Mouse (Mus musculus) neural tube, embryonic 10.5 days (tissue): ENCODE results near the gene Ermn.

Experiments used
- DNase-seq: peaks from one replicate; pipeline ENCODE4 v3.0.0-alpha.2; 2017; ENCODE audit warnings: low spot score; ENCODE audit errors: extremely low spot score

Gene Ermn

GRCm38 (mm10) chr2:58052821-58053581 lies at the start of gene Ermn:
Gene Ermn (minus strand): TSS chr2:58052864.
- DNase-seq = no peak

DNA sequence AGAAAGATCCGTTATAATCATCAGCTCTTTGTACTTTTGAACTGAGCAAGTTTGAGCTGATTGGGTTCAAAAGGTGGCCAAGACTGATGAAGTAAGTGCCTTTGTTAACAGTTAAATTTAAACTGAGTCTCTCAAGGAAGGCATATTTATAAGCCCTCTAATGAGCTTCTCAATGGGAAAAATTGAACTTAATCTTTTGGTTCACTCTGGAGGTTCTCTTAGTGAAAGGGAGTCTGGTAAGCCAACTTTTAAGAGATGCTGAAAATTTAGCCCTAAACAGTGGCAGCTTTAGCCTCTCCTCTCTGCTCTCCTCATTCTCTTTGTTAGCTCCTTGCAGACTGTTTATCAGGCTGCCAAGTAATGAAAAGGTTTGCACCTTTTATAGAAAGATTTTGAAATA lies 42.2 kb upstream of the Ermn start:
- DNase-seq = no peak

DNA sequence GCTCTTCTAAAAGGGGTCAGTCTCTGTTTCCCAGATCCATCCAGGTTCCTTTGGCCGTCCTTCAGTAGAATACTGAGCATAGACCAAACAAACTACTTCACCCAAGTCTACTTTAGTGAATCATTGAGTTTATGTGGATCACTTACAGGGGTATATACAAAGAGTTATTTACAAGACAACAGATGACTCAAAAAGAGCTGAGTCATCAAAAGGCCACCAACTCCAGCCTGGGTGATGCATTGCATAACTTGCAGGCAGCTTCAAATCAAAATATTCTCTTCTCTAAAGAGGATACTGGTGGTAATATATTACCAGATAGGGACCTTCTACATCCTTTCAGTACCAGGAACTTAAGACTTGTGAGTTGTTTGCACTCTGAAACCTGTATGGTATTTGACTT lies 33.8 kb upstream of the Ermn start:
- no peak for DNase-seq

DNA sequence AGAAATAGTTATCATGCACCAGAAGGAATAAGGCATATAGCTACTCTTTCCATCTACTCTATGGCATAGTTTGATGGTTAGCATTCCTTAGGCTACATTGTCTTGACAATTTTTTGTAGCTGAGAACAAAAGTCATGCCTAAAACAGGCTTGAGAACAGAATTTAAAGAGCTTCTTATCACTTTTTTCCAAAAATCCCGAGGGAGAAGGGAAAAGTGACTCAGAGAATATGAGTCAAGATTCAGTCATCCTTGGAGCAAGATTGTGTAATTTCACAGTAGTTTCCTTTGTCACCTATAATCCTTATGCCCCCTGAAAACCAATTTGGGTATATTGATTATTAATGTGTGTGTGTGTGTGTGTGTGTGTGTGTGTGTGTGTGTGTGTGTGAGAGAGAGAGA lies 27.2 kb upstream of the Ermn start:
- no peak for DNase-seq

DNA sequence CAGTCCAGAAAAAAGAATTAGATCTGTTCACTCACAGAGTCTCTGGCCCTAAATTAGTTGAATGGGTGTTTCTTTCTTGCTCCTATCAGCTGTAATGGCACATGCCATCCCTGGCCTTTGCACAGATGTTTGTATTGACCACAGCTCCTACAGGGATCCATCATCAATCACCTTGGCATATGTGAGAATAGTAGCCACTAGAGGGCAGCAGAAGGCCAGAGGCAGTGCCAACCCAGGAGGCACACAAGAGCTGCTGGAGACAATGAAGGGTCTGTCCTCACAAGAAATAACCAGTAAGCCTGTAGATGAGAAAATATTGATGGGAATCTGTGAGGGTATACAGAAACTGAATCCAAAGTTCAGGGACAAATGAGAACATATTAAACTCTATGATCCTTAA lies 2.7 kb upstream of the Ermn start:
- DNase-seq = peak; percentile 69

GRCm38 (mm10) chr2:58041867-58042266 lies 10.8 kb downstream of the Ermn start:
- DNase-seq = no peak

GRCm38 (mm10) chr2:58036926-58037325 lies 15.7 kb downstream of the Ermn start:
- DNase-seq = no peak

DNA sequence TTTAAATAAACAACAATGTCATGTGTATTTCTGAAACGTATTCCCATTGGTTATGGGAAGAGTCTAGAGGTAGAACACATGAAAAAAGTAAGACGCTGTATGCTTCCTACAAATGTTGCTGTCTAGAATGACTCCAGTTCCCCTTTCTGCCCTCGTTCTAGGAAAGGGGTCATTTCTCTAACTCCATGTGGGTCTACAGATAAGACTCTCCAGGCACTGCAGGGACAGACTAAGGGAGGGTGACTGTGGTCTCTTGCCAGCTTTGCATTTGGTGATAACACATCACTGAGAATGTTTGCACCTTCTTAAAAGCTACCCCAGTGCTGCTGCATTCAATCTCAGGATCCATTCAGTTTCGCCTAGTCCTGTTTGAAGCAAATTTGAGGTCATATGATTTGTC lies 17.0 kb downstream of the Ermn start:
- no peak for DNase-seq

DNA sequence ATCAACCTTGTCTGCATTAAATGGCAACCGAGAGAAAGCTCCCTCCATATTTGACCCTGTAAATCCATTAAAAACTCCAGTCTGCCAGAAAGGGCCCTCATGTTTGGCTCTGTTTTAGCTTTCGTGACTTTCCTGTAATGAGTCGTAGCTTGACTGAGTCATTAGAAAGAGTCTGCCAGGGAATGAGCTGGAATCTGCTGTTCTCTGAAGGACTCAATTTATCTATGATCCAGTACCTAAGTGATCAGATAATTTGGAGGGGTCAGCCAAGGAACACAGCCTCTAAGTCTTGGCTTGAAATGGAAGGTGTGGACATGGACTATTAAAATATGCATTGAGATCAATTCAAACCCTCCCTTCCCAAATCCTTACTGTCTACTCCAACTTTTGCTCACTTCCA lies 21.2 kb downstream of the Ermn start:
- no peak for DNase-seq

GRCm38 (mm10) chr2:58029404-58029803 lies 23.3 kb downstream of the Ermn start:
- no peak for DNase-seq

GRCm38 (mm10) chr2:58026740-58027139 lies 25.9 kb downstream of the Ermn start:
- no peak for DNase-seq

GRCm38 (mm10) chr2:58023556-58023955 lies 29.1 kb downstream of the Ermn start:
- no peak for DNase-seq

- DNase-seq = no peak
Observed at GRCm38 (mm10) chr2:58007081-58007480, 45.6 kb downstream of the Ermn start.

DNA sequence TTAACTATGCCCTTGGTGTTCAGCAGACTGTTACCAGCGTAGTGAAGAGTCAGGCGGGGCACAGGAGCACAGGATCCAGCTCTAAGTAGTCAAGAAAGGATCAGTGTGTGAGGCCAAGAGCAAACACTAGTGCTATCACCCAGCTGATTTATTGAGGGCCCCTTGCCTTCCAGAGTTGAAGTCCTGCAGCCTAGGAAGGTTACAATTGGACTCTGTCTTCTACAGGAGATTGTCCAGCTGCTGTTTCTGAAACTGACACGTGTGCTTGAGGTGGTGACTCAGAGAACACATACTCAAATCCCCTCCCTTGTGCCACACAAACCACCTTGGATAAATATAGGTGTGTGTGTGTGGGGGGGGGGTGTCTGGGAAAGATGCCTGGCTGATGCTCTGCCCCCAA lies 51.2 kb downstream of the Ermn start:
- DNase-seq = peak; percentile 11

- peak; percentile 21 for DNase-seq
Observed at GRCm38 (mm10) chr2:57997752-57998430, 54.8 kb downstream of the Ermn start, which contains the start of gene Galnt5. Gene Galnt5 (plus strand): TSS chr2:57997884.
